ENCODE assay signal across 10 mouse cellular contexts in the genomic region with DNA sequence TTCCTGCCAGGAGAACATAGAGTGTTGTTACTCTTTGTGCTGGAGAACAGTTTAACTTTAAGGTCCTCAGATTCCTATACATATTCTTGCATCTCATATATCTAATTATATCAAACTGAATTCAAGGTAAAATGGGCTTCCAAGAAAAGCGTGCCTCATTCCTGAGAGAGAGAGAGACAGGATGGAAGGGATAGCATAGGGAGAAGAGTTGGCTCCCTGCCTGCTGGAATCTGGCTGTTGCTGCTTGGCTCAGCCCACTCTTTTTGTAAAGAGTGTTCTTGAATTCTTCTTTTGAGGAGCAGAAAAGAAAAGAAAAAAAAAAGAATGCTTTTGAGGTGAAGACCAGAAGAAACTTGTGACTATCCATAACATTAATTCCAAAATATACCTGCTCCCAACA.
DNase-seq lines count a peak whose midpoint lies in the region; ATAC-seq lines count a peak whose summit lies in the region.
"Had no signal": no experiment of that assay in that cellular context is flagged by ENCODE, and none has a peak within 500 bp of the region (broad histone marks: within the 10 kb centered on the region; RNA-seq: fewer than 3 reads in every experiment).

No protein-coding gene starts in this region.

- DNase-seq in kidney, postnatal 4 days, result peak; percentile 31 to 37
- DNase-seq in kidney, postnatal 25 days, result no peak
- peak; percentile 82 to 83 for DNase-seq in cerebellum, adult 18-20 months
- peak; percentile 87 for DNase-seq in right cerebral cortex, adult 18-20 months
- no peak for DNase-seq in thymus, postnatal 36 days
- no peak for DNase-seq in MN1 (ENCODE audit: low spot score)
- DNase-seq in kidney, adult 9 months, result no peak

- H3K4me1 ChIP-seq in heart, embryonic 13.5 days, result peaks cover 31% of the 10 kb centered on the region
- H3K4me1 ChIP-seq: neural tube, embryonic 12.5 days had no signal

- 0 out of 2 replicates have a peak overlapping the region, but pooled peaks have one; percentile 4 for H3K27ac ChIP-seq in heart, embryonic 13.5 days (replicated peaks)
- H3K27ac ChIP-seq: limb, embryonic 13.5 days; neural tube, embryonic 12.5 days had no signal

- no peaks in the 10 kb centered on the region for H3K9me3 ChIP-seq in heart, embryonic 13.5 days
- H3K9me3 ChIP-seq: limb, embryonic 13.5 days; neural tube, embryonic 12.5 days had no signal

- no peak overlapping the region for H3K9ac ChIP-seq in heart, embryonic 13.5 days
- H3K9ac ChIP-seq: limb, embryonic 13.5 days; neural tube, embryonic 12.5 days had no signal

- no peaks in the 10 kb centered on the region for H3K36me3 ChIP-seq in heart, embryonic 13.5 days
- H3K36me3 ChIP-seq: limb, embryonic 13.5 days; neural tube, embryonic 12.5 days had no signal

- H3K4me2 ChIP-seq in heart, embryonic 13.5 days, result no peak overlapping the region
- H3K4me2 ChIP-seq: limb, embryonic 13.5 days; neural tube, embryonic 12.5 days had no signal

- 35% methylated on average over 1 of the region's 1 CpGs for WGBS in heart, embryonic 13.5 days

- no peak overlapping the region for H3K4me3 ChIP-seq in heart, embryonic 13.5 days
- H3K4me3 ChIP-seq: limb, embryonic 13.5 days; neural tube, embryonic 12.5 days had no signal

- no peak for ATAC-seq in heart, embryonic 13.5 days (ENCODE audit: extremely low read depth, insufficient number of reproducible peaks, low FRiP score, low TSS enrichment)

- no peaks in the 10 kb centered on the region for H3K27me3 ChIP-seq in heart, embryonic 13.5 days (replicated peaks)
- H3K27me3 ChIP-seq: limb, embryonic 13.5 days; neural tube, embryonic 12.5 days had no signal

Comparison
In these comparisons a context has a peak if more than half of its experiments do, and no peak if none do; other contexts are left out.
1. DNase-seq: peak in kidney, postnatal 4 days (2 of 2), cerebellum, adult 18-20 months (2 of 2) and right cerebral cortex, adult 18-20 months (single experiment); none in kidney, postnatal 25 days (0 of 2), thymus, postnatal 36 days (0 of 2), MN1 (single experiment) and kidney, adult 9 months (single experiment).